Mouse (Mus musculus) neural tube, embryonic 13.5 days (tissue): ENCODE measurements at regions not wholly inside any gene's neighbourhood (a gene's known extent, or its start where the extent isn't known, plus 50 kb on each side); places are given as distances from the start of the nearest gene placed in this dataset.

Source experiments
- ATAC-seq: fragments of 200-750 bp; cut with Nextera tagmentation; 2 replicates; pipeline ENCODE4 v1.8.0; 2017; ENCODE audit warnings: low read depth, mild to moderate bottlenecking, moderate TSS enrichment, moderate library complexity
- H3K27ac ChIP-seq: fragments of 300-500 bp; sonication (generic); replicated peaks from 2 replicates; pipeline ENCODE4 v1.5.1; 2015; ENCODE audit warnings: moderate library complexity, mild to moderate bottlenecking, inconsistent platforms
- H3K27me3 ChIP-seq: fragments of 300-500 bp; sonication (generic); 2 replicates; pipeline ENCODE4 v1.6.1; 2015; ENCODE audit warnings: mild to moderate bottlenecking, inconsistent platforms
- H3K36me3 ChIP-seq: fragments of 300-500 bp; sonication (generic); 2 replicates; pipeline ENCODE4 v1.6.1; 2015; ENCODE audit warnings: mild to moderate bottlenecking, inconsistent platforms
- H3K4me1 ChIP-seq: fragments of 300-500 bp; sonication (generic); replicated peaks from 2 replicates; pipeline ENCODE4 v1.6.1; 2015; ENCODE audit warnings: inconsistent platforms
- H3K4me2 ChIP-seq: fragments of 300-500 bp; sonication (generic); 2 replicates; pipeline ENCODE4 v1.6.1; 2015; ENCODE audit warnings: inconsistent platforms, mild to moderate bottlenecking, moderate library complexity
- H3K4me3 ChIP-seq: fragments of 300-500 bp; sonication (generic); 2 replicates; pipeline ENCODE4 v1.5.1; 2015; ENCODE audit warnings: mild to moderate bottlenecking, inconsistent platforms
- H3K9ac ChIP-seq: fragments of 300-500 bp; sonication (generic); 2 replicates; pipeline ENCODE4 v1.6.1; 2015; ENCODE audit warnings: moderate library complexity, mild to moderate bottlenecking, inconsistent platforms
- H3K9me3 ChIP-seq: fragments of 300-500 bp; sonication (generic); 2 replicates; pipeline ENCODE4 v1.6.1; 2016; ENCODE audit warnings: inconsistent platforms
- WGBS: fragments of 180-500 bp; shearing (Covaris S2); methylation state at CpG from one replicate; pipeline ENCODE4 v1.1.7; 2015; 5-methylcytosine and 5-hydroxymethylcytosine counted together

DNA sequence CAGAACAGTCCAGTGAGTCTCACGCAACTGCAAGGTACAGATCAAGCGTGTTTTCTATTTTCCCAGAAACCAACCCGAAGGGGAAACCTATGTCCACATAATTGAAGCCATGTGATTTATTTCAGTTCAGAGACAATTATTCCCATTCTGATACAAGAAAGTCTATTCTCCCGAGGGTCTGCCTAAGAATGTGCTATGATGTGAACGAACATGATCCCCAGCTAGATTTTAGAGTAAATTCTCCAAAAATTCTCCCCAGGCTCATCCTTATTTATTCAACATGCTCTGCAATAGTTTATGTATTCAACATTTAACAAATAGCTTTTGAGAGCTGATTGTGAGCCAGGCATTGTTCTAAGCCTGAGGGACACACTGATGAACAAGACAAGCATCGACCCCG lies 277.9 kb upstream of the Cdh5 start:
- Histone ChIP-seq H3K4me1 (0 out of 2 replicates have a peak, but pooled peaks cover 8% of the 10 kb centered on the region), H3K36me3 (no peaks in the 10 kb centered on the region)
- 88% methylated on average over 7 of the region's 7 CpGs for WGBS

DNA sequence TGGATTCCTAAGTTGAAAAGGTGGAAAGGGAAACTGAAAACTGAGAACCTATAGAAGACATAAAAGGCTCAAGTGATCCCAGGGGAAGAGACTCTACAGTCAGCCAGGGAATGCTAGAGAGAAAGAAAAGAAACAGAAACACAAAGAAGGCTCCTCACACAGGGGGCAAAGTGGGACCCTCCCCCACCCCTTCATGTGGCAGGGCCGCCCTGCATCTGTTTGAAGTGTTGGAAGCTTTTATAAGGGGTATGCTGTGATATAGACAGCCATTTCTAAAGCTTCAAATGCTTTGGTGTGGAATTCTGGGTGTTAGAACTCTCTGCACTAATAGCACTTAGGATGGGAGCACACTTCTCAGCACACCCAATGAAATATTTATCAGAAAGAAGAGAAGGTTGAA lies 276.7 kb upstream of the Cdh5 start:
- no peaks in the 10 kb centered on the region for H3K36me3 ChIP-seq
- no peaks in the 10 kb centered on the region for H3K9me3 ChIP-seq
- H3K27me3 ChIP-seq = no peaks in the 10 kb centered on the region
- no peak overlapping the region for H3K4me3 ChIP-seq
- no peak overlapping the region for H3K9ac ChIP-seq
- H3K4me2 ChIP-seq = no peak overlapping the region
- ATAC-seq = no peak
- no peak overlapping the region for H3K27ac ChIP-seq
- 19% methylated on average over 1 of the region's 1 CpGs for WGBS
- H3K4me1 ChIP-seq = 0 out of 2 replicates have a peak, but pooled peaks cover 8% of the 10 kb centered on the region

More for the DNA sequence above, 277.9 kb upstream of the Cdh5 start:
- Histone ChIP-seq H3K9me3 (no peaks in the 10 kb centered on the region), H3K27me3 (no peaks in the 10 kb centered on the region), H3K9ac (no peak overlapping the region), H3K4me3 (no peak overlapping the region), H3K4me2 (no peak overlapping the region), H3K27ac (no peak overlapping the region)
- no peak for ATAC-seq

DNA sequence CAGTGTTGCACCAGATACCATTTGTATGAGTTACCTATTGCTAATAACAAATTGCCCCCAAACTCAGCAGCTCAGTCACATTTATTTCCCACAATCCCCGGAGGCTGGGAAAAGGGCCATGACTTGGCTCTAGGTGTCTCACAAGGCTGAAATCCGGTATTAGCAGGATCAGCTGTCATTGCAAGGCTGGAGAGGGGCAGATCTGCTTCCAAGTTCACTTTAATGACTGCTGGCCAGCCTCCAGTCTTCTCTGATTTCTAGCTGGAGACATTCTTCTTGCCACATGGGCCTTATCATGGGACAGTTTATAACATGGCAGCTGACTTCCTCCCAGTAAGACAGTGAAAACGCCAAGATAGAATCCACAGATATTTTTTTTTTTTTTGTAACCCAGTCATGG lies 276.1 kb upstream of the Cdh5 start:
- ATAC-seq = no peak
- WGBS = 66% methylated on average over 3 of the region's 3 CpGs
- no peak overlapping the region for H3K27ac ChIP-seq
- no peak overlapping the region for H3K9ac ChIP-seq
- H3K9me3 ChIP-seq = no peaks in the 10 kb centered on the region
- H3K4me3 ChIP-seq = no peak overlapping the region
- no peaks in the 10 kb centered on the region for H3K27me3 ChIP-seq
- H3K36me3 ChIP-seq = no peaks in the 10 kb centered on the region
- H3K4me2 ChIP-seq = no peak overlapping the region
- 0 out of 2 replicates have a peak, but pooled peaks cover 8% of the 10 kb centered on the region for H3K4me1 ChIP-seq

GRCm38 (mm10) chr8:103830416-103830815 lies 271.0 kb upstream of the Cdh5 start:
- WGBS = 90% methylated on average over 3 of the region's 3 CpGs
- no peak for ATAC-seq
- Histone ChIP-seq H3K27ac (no peak overlapping the region), H3K27me3 (no peaks in the 10 kb centered on the region), H3K4me2 (no peak overlapping the region), H3K4me1 (no peaks in the 10 kb centered on the region), H3K4me3 (no peak overlapping the region), H3K9ac (no peak overlapping the region), H3K9me3 (no peaks in the 10 kb centered on the region), H3K36me3 (no peaks in the 10 kb centered on the region)

GRCm38 (mm10) chr8:103839990-103840389 lies 261.4 kb upstream of the Cdh5 start:
- H3K9ac ChIP-seq = no peak overlapping the region
- no peaks in the 10 kb centered on the region for H3K27me3 ChIP-seq
- H3K4me2 ChIP-seq = no peak overlapping the region
- H3K9me3 ChIP-seq = no peaks in the 10 kb centered on the region
- no peak overlapping the region for H3K27ac ChIP-seq
- H3K36me3 ChIP-seq = no peaks in the 10 kb centered on the region
- WGBS = 95% methylated on average over 4 of the region's 4 CpGs
- ATAC-seq = no peak
- H3K4me3 ChIP-seq = no peak overlapping the region
- H3K4me1 ChIP-seq = no peaks in the 10 kb centered on the region

- Histone ChIP-seq H3K27me3 (no peaks in the 10 kb centered on the region), H3K4me1 (no peaks in the 10 kb centered on the region; the same call in 1 of the 2 replicates), H3K27ac (no peak overlapping the region), H3K36me3 (no peaks in the 10 kb centered on the region), H3K9me3 (no peaks in the 10 kb centered on the region), H3K4me2 (no peak overlapping the region), H3K4me3 (no peak overlapping the region), H3K9ac (no peak overlapping the region)
- 100% methylated on average over 1 of the region's 1 CpGs for WGBS
- ATAC-seq = no peak
Measured at GRCm38 (mm10) chr8:103845964-103846363, 255.5 kb upstream of the Cdh5 start.

DNA sequence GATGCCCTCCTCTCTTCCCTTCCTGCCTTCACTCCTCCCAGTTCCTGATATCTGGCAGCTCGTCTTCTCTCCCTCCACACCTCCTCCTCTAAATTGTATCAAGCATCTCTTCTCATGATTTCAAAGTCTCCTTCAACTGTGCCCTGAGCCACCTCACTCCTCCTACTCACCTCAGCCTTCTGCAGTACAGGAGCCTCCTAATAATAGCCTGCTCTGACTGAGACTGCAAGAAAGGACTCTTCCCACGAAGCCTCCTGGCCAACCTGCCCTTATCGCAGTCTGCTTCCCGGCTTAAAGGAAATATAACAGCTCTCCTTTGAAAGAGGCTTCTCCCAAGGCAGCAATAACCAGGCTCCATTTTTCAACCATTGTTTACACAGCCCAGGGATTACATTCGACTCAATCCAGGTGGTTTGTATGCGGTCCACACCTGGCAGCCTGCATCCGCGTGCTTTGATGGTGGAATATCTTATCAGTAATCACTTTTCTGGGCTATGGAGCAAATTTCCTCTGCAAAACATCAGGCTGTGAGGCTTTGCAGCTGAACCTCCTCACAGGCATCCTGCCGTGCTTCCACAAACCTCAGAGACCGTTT lies 254.9 kb upstream of the Cdh5 start:
- no peak overlapping the region for H3K9ac ChIP-seq
- no peaks in the 10 kb centered on the region for H3K36me3 ChIP-seq
- H3K27me3 ChIP-seq = no peaks in the 10 kb centered on the region
- no peak overlapping the region for H3K4me2 ChIP-seq
- H3K4me3 ChIP-seq = no peak overlapping the region
- no peak overlapping the region for H3K27ac ChIP-seq
- WGBS = 60% methylated on average over 10 of the region's 10 CpGs
- ATAC-seq = no peak; the same call in 1 of the 2 replicates
- no peaks in the 10 kb centered on the region for H3K9me3 ChIP-seq
- no peaks in the 10 kb centered on the region; the same call in 1 of the 2 replicates for H3K4me1 ChIP-seq

- H3K27me3 ChIP-seq = no peaks in the 10 kb centered on the region
- H3K4me1 ChIP-seq = no peaks in the 10 kb centered on the region; the same call in 1 of the 2 replicates
- no peak overlapping the region for H3K4me2 ChIP-seq
- H3K9ac ChIP-seq = no peak overlapping the region
- no peaks in the 10 kb centered on the region for H3K9me3 ChIP-seq
- ATAC-seq = no peak
- H3K36me3 ChIP-seq = no peaks in the 10 kb centered on the region
- H3K4me3 ChIP-seq = no peak overlapping the region
- no peak overlapping the region for H3K27ac ChIP-seq
- 93% methylated on average over 2 of the region's 2 CpGs for WGBS
Measured at GRCm38 (mm10) chr8:103849785-103850184, 251.6 kb upstream of the Cdh5 start.

- H3K4me2 ChIP-seq = no peak overlapping the region
- 89% methylated on average over 8 of the region's 8 CpGs for WGBS
Measured at GRCm38 (mm10) chr8:103851286-103851685, 250.1 kb upstream of the Cdh5 start.

DNA sequence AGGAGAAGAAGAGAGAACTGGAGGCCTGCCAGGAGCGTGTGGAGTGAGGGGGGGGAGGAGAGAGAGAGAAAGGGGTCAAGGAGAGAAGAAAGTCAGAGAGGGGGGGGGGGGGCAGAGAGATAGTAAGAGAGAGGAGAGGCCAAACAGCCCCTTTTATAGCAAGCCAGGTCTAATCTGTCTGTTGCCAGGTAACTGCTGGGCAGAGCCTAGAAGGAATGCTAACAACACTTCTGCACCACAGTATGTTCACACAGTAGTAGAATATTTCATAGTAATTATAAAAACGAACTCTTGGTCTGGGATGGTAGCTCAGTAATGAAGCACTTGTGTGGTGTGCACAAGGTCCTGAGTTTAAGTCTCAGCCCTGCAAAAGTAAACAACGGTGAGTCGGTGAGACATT lies 248.4 kb upstream of the Cdh5 start:
- H3K27me3 ChIP-seq = no peaks in the 10 kb centered on the region
- no peaks in the 10 kb centered on the region for H3K36me3 ChIP-seq
- no peak for ATAC-seq
- H3K4me3 ChIP-seq = no peak overlapping the region
- H3K4me1 ChIP-seq = no peaks in the 10 kb centered on the region
- no peaks in the 10 kb centered on the region for H3K9me3 ChIP-seq
- WGBS = 75% methylated on average over 4 of the region's 4 CpGs
- no peak overlapping the region for H3K27ac ChIP-seq
- no peak overlapping the region for H3K9ac ChIP-seq
- no peak overlapping the region for H3K4me2 ChIP-seq

More at GRCm38 (mm10) chr8:103851286-103851685, 250.1 kb upstream of the Cdh5 start:
- ATAC-seq = no peak
- H3K9ac ChIP-seq = no peak overlapping the region
- no peaks in the 10 kb centered on the region; the same call in 1 of the 2 replicates for H3K4me1 ChIP-seq
- no peak overlapping the region for H3K27ac ChIP-seq
- no peaks in the 10 kb centered on the region for H3K27me3 ChIP-seq
- no peaks in the 10 kb centered on the region for H3K9me3 ChIP-seq
- no peak overlapping the region for H3K4me3 ChIP-seq
- H3K36me3 ChIP-seq = no peaks in the 10 kb centered on the region

DNA sequence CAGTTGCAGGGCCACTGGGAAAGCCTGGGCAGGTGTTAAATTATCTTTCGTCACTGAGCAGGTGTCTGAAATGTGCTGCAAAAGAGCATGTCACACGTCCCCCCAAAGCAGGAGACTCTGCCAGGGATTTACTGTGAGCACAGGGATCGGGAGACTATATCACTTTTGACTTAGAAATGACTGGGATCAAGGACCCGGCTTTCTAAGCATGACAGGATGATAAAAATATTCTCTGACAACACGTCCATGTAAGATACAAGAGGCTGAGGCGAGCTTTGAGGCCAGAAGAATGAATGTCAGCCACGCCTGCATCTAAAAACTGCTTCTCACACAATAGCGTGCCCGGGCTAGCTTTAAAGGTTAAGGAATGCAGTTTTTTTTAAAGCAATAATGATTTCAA lies 246.1 kb upstream of the Cdh5 start:
- no peak overlapping the region for H3K27ac ChIP-seq
- 77% methylated on average over 9 of the region's 9 CpGs for WGBS
- no peak for ATAC-seq

GRCm38 (mm10) chr8:103859130-103859529 lies 242.3 kb upstream of the Cdh5 start:
- Histone ChIP-seq H3K27ac (no peak overlapping the region), H3K36me3 (no peaks in the 10 kb centered on the region), H3K9ac (no peak overlapping the region), H3K9me3 (no peaks in the 10 kb centered on the region), H3K4me2 (no peak overlapping the region), H3K27me3 (no peaks in the 10 kb centered on the region), H3K4me1 (0 out of 2 replicates have a peak, but pooled peaks cover 3% of the 10 kb centered on the region), H3K4me3 (no peak overlapping the region)
- WGBS = 90% methylated on average over 1 of the region's 1 CpGs
- ATAC-seq = no peak

More for the DNA sequence above, 246.1 kb upstream of the Cdh5 start:
- H3K27me3 ChIP-seq = no peaks in the 10 kb centered on the region
- no peak overlapping the region for H3K9ac ChIP-seq
- H3K4me1 ChIP-seq = no peaks in the 10 kb centered on the region
- H3K4me2 ChIP-seq = no peak overlapping the region
- H3K36me3 ChIP-seq = no peaks in the 10 kb centered on the region
- H3K4me3 ChIP-seq = no peak overlapping the region
- H3K9me3 ChIP-seq = no peaks in the 10 kb centered on the region
